Mouse (Mus musculus) adrenal gland, adult 10 weeks (tissue): ENCODE measurements around the gene Grb14. TPM values are rescaled to one million over a fixed set of nuclear protein-coding genes. Genes with fewer than 3 reads are reported as not detected.

ENCODE experiments used
- polyA plus RNA-seq: library from polyadenylated mRNA; stranded (reverse); fragments of 350-450 nt; fragmentation: Illumina TruSeq; extraction: RNeasy Lipid Tissue Mini Kit (QIAGEN cat#74804); gene quantifications from one replicate; pipeline ENCODE4 v1.2.3, GENCODE M21; 2014; ENCODE audit warnings: low read depth, low replicate concordance

Grb14 gene
- polyA plus RNA-seq: 74.8 TPM

DNA sequence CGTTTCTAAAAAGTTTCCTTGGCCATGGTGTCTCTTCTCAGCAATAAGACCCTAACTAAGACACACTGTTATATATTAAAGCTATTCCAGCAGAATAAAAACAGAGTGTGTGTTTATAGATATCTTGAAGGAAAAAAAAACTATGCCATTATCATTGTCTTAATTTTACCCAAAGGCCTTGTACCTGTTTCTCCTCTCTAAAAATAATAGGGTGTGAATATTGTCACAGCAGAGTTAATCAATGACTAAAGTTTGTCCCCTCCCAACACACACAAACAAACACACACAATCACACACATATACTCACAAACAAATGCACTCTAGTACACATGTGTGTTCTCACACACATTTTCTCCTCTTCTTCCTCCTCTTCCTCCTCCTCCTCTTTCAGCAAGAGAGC is at the start of gene Grb14:
TSS of gene Grb14 (minus strand) at position 101 of the 400 bp plus-strand sequence.

Other genes with a start within 250 kb of the Grb14 start
- gene Cobll1, start 214.4 kb upstream of the Grb14 start, polyA plus RNA-seq: 600 TPM